Mouse (Mus musculus) ES-CJ7 (cell line): ENCODE data around the gene Gm10260.

Experiments used
- DNase-seq: peaks from one replicate; pipeline ENCODE4 v3.0.0; 2011; ENCODE audit warnings: low read depth, low spot score

Gene Gm10260

GRCm38 (mm10) chr13:97760532-97760931, at the start of gene Gm10260:
Gene Gm10260 (minus strand): TSS chr13:97760632.
- DNase-seq = no peak

DNA sequence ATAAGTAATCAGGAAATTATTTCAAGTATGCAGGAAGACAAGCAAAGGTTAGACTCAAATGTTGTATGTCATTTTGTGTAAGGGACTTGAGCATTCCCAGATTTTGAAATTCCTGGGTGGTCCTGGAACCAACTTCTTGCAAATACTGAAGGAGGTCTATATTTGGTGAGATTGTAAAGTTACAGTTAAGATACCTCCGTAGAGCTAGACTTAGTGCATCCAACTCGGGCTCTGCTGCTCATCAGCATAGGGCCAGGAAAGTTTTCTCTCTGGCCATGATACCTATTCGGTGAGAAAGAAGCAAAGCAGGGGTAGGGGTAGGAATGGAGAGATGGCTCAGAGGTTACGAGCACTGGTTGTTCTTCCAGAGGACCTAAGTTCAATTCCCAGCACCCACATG, 49.4 kb upstream of the Gm10260 start:
- no peak for DNase-seq

DNA sequence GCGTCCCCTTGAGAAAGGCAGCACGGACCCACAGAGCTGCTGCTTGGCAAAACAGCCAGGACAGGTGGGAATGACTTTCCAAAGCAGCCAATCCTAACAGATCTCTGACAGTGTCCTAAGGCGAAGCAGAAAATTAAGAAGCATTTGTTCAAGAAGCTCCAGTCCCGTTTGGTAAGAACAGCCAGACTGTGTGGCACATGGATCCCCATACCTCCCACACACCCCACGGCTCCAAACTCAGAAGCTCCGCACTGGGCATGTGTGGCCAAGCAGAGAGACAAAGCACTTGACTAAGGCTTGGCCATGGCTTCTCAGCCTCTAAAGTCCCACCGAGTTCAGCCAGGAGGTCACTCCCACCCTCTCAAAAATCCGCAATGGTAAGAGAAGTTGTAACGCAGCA, 45.5 kb upstream of the Gm10260 start:
- DNase-seq = no peak

- DNase-seq = peak; percentile 63
Observed at GRCm38 (mm10) chr13:97802386-97802785, 42.0 kb upstream of the Gm10260 start.

GRCm38 (mm10) chr13:97797462-97797861, 37.0 kb upstream of the Gm10260 start:
- no peak for DNase-seq

GRCm38 (mm10) chr13:97794780-97795179, 34.3 kb upstream of the Gm10260 start:
- DNase-seq = no peak

- DNase-seq = no peak
Observed at GRCm38 (mm10) chr13:97793932-97794331, 33.5 kb upstream of the Gm10260 start.

GRCm38 (mm10) chr13:97791664-97792063, 31.2 kb upstream of the Gm10260 start:
- no peak for DNase-seq

GRCm38 (mm10) chr13:97789782-97790450, 29.5 kb upstream of the Gm10260 start:
- DNase-seq = no peak

- DNase-seq = no peak
Observed at GRCm38 (mm10) chr13:97785167-97785835, 24.9 kb upstream of the Gm10260 start.

DNA sequence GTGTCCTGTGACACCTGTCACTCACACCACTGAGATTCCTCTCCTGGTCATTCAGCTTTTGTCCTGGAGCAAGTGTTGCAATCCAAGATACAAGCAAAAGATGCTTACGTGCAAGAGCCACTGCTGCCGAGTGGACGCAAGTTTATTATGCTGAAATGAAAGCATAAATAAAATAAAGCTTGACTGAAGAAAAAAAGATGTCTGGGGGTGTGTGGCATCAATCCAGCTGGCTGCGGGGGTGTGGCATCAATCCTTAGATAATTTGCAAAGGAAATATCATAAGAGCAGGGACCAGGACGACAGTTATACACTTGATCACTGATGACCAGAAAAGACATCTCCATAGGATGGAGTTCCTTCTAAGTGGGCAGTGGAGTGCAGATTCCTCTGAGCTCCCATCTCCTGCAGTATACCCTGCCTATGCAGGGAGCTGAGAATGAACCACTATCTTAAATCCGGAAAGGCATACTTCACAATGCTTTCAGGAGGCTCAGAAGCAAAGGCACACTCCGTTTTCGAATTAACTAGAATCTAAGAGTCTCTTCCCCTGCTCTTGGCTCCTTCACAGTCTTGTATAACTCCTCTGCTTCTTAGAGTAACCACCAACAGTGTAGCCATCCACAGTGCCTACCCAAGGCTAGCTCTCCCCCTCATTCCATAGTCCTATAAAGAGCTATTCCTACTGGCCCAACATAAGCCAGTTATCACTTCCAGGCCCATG, 23.2 kb upstream of the Gm10260 start:
- DNase-seq = no peak

DNA sequence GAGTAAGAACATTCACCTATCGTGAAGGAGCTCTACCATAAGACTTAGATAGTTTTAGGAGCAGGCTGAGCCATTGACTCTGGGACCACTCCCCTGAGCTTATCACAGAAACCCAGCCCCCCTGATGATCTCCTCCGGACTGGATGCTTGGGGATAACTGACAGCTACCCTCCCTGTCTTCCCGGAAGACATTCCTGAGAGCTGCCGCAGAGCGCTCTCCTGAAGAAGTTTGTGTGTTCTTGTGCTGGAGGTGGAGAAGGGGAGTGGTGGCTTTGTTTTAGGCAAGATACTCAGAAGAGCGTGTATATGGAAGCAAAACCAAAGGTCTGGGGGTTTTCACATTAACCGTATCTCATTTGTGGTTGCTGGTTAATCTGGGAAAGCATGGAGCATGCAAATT, 21.6 kb upstream of the Gm10260 start:
- DNase-seq = peak; percentile 39

GRCm38 (mm10) chr13:97781637-97782036, 21.2 kb upstream of the Gm10260 start:
- no peak for DNase-seq

DNA sequence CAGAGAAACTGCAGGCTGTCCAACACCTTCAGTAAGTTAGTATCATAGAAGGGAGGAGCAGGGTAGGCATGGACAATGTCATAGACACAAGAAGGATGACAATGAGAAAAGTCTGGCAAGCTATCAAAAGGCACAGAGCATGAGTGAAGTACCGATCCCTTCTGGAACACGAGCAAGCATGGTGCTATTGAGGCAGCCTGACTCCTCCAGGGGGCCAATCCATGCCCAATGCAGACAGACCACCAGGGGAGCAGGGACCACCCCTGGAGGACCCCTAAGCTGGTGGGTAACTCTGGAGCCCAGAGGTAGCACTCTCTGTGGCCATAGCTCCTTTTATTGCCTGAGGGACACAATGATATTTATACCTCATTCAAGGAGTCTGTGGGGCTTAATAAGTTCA, 20.1 kb upstream of the Gm10260 start:
- no peak for DNase-seq

DNA sequence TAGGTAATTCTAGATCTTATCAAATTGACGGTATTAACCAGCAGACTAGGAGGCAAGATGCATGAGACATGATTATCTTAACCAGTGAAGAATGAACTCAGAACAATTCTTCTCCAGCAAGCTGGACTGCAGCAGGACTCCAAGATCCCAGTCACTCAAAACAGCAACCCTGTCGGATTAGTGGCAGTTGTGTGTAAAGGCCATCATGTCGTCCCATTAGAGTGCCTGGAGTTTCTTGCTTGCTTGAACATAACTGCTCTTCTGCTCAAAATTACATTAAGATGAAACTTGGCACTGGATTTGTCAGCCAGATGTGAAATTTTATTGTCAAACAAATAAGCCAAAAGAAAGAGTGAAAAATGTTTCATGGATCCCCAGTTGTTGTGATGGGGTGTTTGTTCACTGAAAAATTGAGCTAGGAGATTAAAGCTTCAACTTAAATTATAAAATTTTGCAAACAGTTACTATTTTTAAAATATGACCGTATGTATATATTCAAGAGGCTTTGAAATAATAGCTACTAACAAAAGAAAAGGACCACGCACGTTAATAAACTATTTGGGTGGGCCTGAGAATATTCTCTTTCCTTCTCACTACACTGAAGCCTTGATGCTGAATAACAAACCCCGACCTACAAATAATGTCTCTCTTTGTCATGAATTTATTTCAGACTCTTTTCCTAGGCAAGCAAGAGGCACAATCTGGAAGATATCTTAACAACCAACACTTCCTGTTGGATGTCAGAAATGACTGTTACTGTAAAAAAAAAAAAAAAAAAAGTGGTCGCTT, 19.4 kb upstream of the Gm10260 start:
- DNase-seq = no peak

GRCm38 (mm10) chr13:97778698-97779194, 18.3 kb upstream of the Gm10260 start:
- DNase-seq = no peak

DNA sequence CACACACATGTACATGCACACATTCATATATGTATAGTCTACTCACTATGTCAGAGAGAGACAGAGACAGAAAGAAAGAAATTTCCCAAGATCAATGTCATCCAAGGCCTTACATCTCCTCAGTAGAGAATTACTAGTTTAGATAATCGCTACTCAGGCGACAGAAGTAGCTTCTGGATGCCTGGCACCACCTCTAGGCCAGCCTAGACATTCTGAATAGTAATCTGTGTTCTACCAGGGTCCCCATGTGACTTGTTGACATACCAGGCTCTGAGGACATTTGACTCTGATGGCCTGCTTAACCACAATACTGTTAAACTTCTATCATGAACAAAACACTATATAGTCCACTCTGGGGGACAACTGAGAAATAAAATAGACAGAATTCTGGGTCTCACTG, 17.2 kb upstream of the Gm10260 start:
- DNase-seq = no peak

DNA sequence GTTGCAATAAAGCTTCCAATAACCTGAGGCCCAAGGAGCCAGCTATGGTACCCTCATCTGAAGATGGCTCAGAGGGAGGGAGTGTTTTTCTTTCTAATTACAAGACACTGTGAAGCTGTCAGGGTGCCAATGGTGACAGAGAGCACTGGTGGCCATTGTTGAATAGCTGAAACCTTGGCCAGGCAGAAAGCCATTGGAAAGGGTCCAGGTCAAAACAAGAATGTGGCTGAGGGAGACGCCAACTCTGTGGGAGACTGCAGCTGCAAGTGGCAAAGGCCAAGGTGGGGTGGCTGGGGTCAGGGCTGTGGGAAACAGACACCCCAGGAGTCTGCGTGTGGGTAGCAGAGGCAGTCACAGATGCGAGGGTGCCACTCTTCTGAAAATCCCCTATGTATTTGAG, 16.3 kb upstream of the Gm10260 start:
- DNase-seq = no peak

DNA sequence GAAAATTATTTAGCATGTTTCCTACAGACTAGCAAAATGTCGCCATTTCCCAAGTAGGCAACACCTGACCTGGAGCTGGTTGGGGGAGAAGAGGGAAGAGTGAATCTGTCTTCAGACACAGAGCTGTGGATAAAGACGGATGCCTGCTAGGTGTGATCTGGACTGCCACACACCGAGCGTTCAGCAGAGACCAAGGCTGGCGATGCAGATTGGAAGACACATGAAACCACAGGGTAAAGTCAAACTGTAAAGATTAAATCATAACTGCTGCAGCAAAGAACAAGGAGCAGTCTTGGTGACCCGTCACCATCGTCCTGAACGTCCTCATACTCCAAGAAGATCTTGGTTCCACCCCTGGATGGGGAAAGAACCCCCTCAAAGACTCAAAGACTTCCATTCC, 15.5 kb upstream of the Gm10260 start:
- no peak for DNase-seq

- DNase-seq = no peak
Observed at GRCm38 (mm10) chr13:97774740-97775425, 14.5 kb upstream of the Gm10260 start.

- no peak for DNase-seq
Observed at GRCm38 (mm10) chr13:97769205-97769604, 8.8 kb upstream of the Gm10260 start.
